Mouse (Mus musculus): ENCODE measurements around the gene Olfr146. TPM values are rescaled to one million over a fixed set of nuclear protein-coding genes. Genes with fewer than 3 reads are reported as not detected.

Gene Olfr146
- polyA plus RNA-seq (2015; fragmentation: Nextera tagmentation; extraction: Ambion mirVana) = not detected in 2 replicates

GRCm38 (mm10) chr9:39023277-39023676, at the start of gene Olfr146:
Gene Olfr146, minus strand, starts transcription at chr9:39023377.
- TF ChIP-seq CTCF (IDR thresholded peaks at IDR 0.05; ENCODE audit: low read depth) (no peak), EP300 (optimal IDR thresholded peaks at IDR 0.05) (no peak)
- no peaks in the 10 kb centered on the region for H3K9me3 ChIP-seq (ENCODE audit: control insufficient read depth, low read length)
- H3K27me3 ChIP-seq (ENCODE audit: control insufficient read depth, insufficient read depth, low read length) = no peaks in the 10 kb centered on the region
- no peak for DNase-seq (ENCODE audit: low spot score)
- H3K4me3 ChIP-seq (ENCODE audit: low read depth, low read length) = no peak within 1 kb of the TSS
- no peak for ATAC-seq (ENCODE audit: low FRiP score, low TSS enrichment)
- no peaks in the 10 kb centered on the region for H3K36me3 ChIP-seq (ENCODE audit: control insufficient read depth, insufficient read depth, low read length)
- 74% methylated on average over 1 of the region's 1 CpGs for WGBS
- no peak within 1 kb of the TSS for H3K27ac ChIP-seq (replicated peaks)
- H3K9ac ChIP-seq (ENCODE audit: low read length) = no peak within 1 kb of the TSS
- no peak within 1 kb of the TSS for H3K4me2 ChIP-seq (replicated peaks; ENCODE audit: low read depth)
- H3K4me1 ChIP-seq (replicated peaks; ENCODE audit: control insufficient read depth, insufficient read depth) = no peaks in the 10 kb centered on the region

- Histone ChIP-seq H3K27ac (replicated peaks) (no peak within 1 kb of the TSS), H3K4me1 (replicated peaks; ENCODE audit: control insufficient read depth, insufficient read depth) (no peaks in the 10 kb centered on the region), H3K27me3 (ENCODE audit: control insufficient read depth, insufficient read depth, low read length) (no peaks in the 10 kb centered on the region), H3K9ac (ENCODE audit: low read length) (no peak within 1 kb of the TSS), H3K4me2 (replicated peaks; ENCODE audit: low read depth) (no peak within 1 kb of the TSS), H3K36me3 (ENCODE audit: control insufficient read depth, insufficient read depth, low read length) (no peaks in the 10 kb centered on the region), H3K9me3 (ENCODE audit: control insufficient read depth, low read length) (no peaks in the 10 kb centered on the region), H3K4me3 (ENCODE audit: low read depth, low read length) (no peak within 1 kb of the TSS)
- no peak for TF ChIP-seq EP300 (optimal IDR thresholded peaks at IDR 0.05)
- no peak for TF ChIP-seq CTCF (IDR thresholded peaks at IDR 0.05; ENCODE audit: low read depth)
- ATAC-seq (ENCODE audit: low FRiP score, low TSS enrichment) (no peak), DNase-seq (ENCODE audit: low spot score) (no peak)
- 83% methylated on average over 1 of the region's 1 CpGs for WGBS
Observed at GRCm38 (mm10) chr9:39064851-39065250, 41.7 kb upstream of the Olfr146 start, which contains the start of gene Olfr937. Gene Olfr937, minus strand, starts transcription at chr9:39064951.

- WGBS = 67% methylated on average over 2 of the region's 2 CpGs
- no peak within 1 kb of the TSS for H3K4me3 ChIP-seq (ENCODE audit: low read depth, low read length)
- H3K9me3 ChIP-seq (ENCODE audit: control insufficient read depth, low read length) = no peaks in the 10 kb centered on the region
- H3K27ac ChIP-seq (replicated peaks) = no peak within 1 kb of the TSS
- no peak within 1 kb of the TSS for H3K4me2 ChIP-seq (replicated peaks; ENCODE audit: low read depth)
- H3K27me3 ChIP-seq (ENCODE audit: control insufficient read depth, insufficient read depth, low read length) = no peaks in the 10 kb centered on the region
- no peak for TF ChIP-seq CTCF (IDR thresholded peaks at IDR 0.05; ENCODE audit: low read depth)
- TF ChIP-seq EP300 (optimal IDR thresholded peaks at IDR 0.05) = no peak
- ATAC-seq (ENCODE audit: low FRiP score, low TSS enrichment) (no peak), DNase-seq (ENCODE audit: low spot score) (no peak)
- H3K36me3 ChIP-seq (ENCODE audit: control insufficient read depth, insufficient read depth, low read length) = no peaks in the 10 kb centered on the region
- H3K9ac ChIP-seq (ENCODE audit: low read length) = no peak within 1 kb of the TSS
- H3K4me1 ChIP-seq (replicated peaks; ENCODE audit: control insufficient read depth, insufficient read depth) = no peaks in the 10 kb centered on the region
Observed at GRCm38 (mm10) chr9:38999583-38999982, 23.6 kb downstream of the Olfr146 start, which contains the start of gene Olfr935. Gene Olfr935, minus strand, starts transcription at chr9:38999683.

DNA sequence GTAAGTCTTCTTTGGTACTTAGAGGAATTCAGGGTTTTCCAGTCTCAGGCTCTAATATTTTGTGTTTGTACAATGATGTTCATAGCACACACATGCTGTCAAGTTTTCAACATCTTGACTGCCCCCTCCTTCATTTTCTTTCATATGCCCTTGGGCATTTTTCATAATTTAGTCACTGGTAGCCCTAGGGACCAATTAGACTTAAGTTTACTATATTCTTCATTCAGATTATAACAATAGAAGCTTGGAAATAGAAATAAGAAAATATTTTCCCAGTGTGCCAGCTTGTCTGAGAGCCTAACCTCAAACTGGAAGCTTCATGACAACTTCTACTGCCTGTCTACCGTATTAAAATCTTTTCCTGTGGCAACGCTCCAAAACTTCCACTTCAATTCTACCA, 35.0 kb downstream of the Olfr146 start, which contains the start of gene Olfr934:
TSS of gene Olfr934 (minus strand) at position 101 of the 400 bp plus-strand sequence.
- H3K4me1 ChIP-seq (replicated peaks; ENCODE audit: control insufficient read depth, insufficient read depth) = no peaks in the 10 kb centered on the region
- H3K36me3 ChIP-seq (ENCODE audit: control insufficient read depth, insufficient read depth, low read length) = no peaks in the 10 kb centered on the region
- H3K4me3 ChIP-seq (ENCODE audit: low read depth, low read length) = no peak within 1 kb of the TSS
- no peaks in the 10 kb centered on the region for H3K9me3 ChIP-seq (ENCODE audit: control insufficient read depth, low read length)
- no peak for DNase-seq (ENCODE audit: low spot score)
- H3K9ac ChIP-seq (ENCODE audit: low read length) = no peak within 1 kb of the TSS
- no peak within 1 kb of the TSS for H3K4me2 ChIP-seq (replicated peaks; ENCODE audit: low read depth)
- H3K27ac ChIP-seq (replicated peaks) = no peak within 1 kb of the TSS
- no peak for ATAC-seq (ENCODE audit: low FRiP score, low TSS enrichment)
- no peak for TF ChIP-seq EP300 (optimal IDR thresholded peaks at IDR 0.05)
- TF ChIP-seq CTCF (IDR thresholded peaks at IDR 0.05; ENCODE audit: low read depth) = no peak
- WGBS = 86% methylated on average over 2 of the region's 2 CpGs
- no peaks in the 10 kb centered on the region for H3K27me3 ChIP-seq (ENCODE audit: control insufficient read depth, insufficient read depth, low read length)

DNA sequence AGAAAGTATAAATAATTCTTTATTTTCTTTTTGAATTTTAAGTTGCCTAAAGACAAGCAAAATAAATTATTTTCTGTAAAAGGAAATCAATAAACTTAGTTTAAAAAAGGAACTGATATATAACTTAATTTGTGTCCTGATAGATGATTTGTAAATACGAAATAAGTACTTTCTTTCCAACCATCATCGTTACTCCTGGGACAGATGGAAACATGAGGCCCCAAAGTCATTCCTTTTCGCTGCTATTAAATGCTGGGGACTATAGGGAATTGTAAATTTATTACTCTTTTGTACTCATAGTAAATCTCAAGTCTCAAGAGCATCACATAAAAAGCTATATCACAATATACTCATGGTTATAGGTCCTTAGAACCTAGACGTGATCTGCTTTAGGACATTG, 51.2 kb downstream of the Olfr146 start, which contains the start of gene Olfr933:
TSS of gene Olfr933 (plus strand) at position 301 of the 400 bp plus-strand sequence.
- Histone ChIP-seq H3K4me1 (replicated peaks; ENCODE audit: control insufficient read depth, insufficient read depth) (no peaks in the 10 kb centered on the region), H3K9me3 (ENCODE audit: control insufficient read depth, low read length) (no peaks in the 10 kb centered on the region), H3K36me3 (ENCODE audit: control insufficient read depth, insufficient read depth, low read length) (no peaks in the 10 kb centered on the region), H3K27ac (replicated peaks) (no peak within 1 kb of the TSS), H3K4me3 (ENCODE audit: low read depth, low read length) (no peak within 1 kb of the TSS), H3K27me3 (ENCODE audit: control insufficient read depth, insufficient read depth, low read length) (no peaks in the 10 kb centered on the region), H3K4me2 (replicated peaks; ENCODE audit: low read depth) (no peak within 1 kb of the TSS), H3K9ac (ENCODE audit: low read length) (no peak within 1 kb of the TSS)
- ATAC-seq (ENCODE audit: low FRiP score, low TSS enrichment) (no peak), DNase-seq (ENCODE audit: low spot score) (no peak)
- WGBS = 77% methylated on average over 4 of the region's 4 CpGs
- TF ChIP-seq EP300 (optimal IDR thresholded peaks at IDR 0.05) = no peak
- TF ChIP-seq CTCF (IDR thresholded peaks at IDR 0.05; ENCODE audit: low read depth) = no peak

Small RNAs within 50 kb of the gene (microRNA-seq; reads per million reads assigned to microRNA genes)
- not detected for gene Gm25529

Other genes starting within 250 kb of the Olfr146 start
- not detected in 2 replicates for gene Olfr922, start 208.8 kb downstream of the Olfr146 start, polyA plus RNA-seq (2015; fragmentation: Nextera tagmentation; extraction: Ambion mirVana)
- not detected in 2 replicates for gene Olfr923, start 196.8 kb downstream of the Olfr146 start, polyA plus RNA-seq (2015; fragmentation: Nextera tagmentation; extraction: Ambion mirVana)
- not detected in 2 replicates for gene Olfr924, start 178.9 kb downstream of the Olfr146 start, polyA plus RNA-seq (2015; fragmentation: Nextera tagmentation; extraction: Ambion mirVana)
- gene Olfr26, start 168.3 kb downstream of the Olfr146 start, polyA plus RNA-seq (2015; fragmentation: Nextera tagmentation; extraction: Ambion mirVana) = not detected in 2 replicates
- gene Olfr926, start 146.3 kb downstream of the Olfr146 start, polyA plus RNA-seq (2015; fragmentation: Nextera tagmentation; extraction: Ambion mirVana) = not detected in 2 replicates
- gene Olfr930, start 93.6 kb downstream of the Olfr146 start, polyA plus RNA-seq (2015; fragmentation: Nextera tagmentation; extraction: Ambion mirVana) = not detected in 2 replicates
- gene Olfr933, start 51.1 kb downstream of the Olfr146 start, polyA plus RNA-seq (2015; fragmentation: Nextera tagmentation; extraction: Ambion mirVana) = not detected in 2 replicates
- gene Olfr934, start 35.1 kb downstream of the Olfr146 start, polyA plus RNA-seq (2015; fragmentation: Nextera tagmentation; extraction: Ambion mirVana) = not detected in 2 replicates
- gene Olfr935, start 23.7 kb downstream of the Olfr146 start, polyA plus RNA-seq (2015; fragmentation: Nextera tagmentation; extraction: Ambion mirVana) = not detected in 2 replicates
- gene Olfr937, start 41.6 kb upstream of the Olfr146 start, polyA plus RNA-seq (2015; fragmentation: Nextera tagmentation; extraction: Ambion mirVana) = not detected in 2 replicates
- not detected in 2 replicates for gene Olfr938, start 55.5 kb upstream of the Olfr146 start, polyA plus RNA-seq (2015; fragmentation: Nextera tagmentation; extraction: Ambion mirVana)
- not detected in 2 replicates for gene Olfr27, start 104.8 kb upstream of the Olfr146 start, polyA plus RNA-seq (2015; fragmentation: Nextera tagmentation; extraction: Ambion mirVana)
- 0.01 TPM in 1 of 2 replicates, not detected in the other for gene Olfr943, start 142.9 kb upstream of the Olfr146 start, polyA plus RNA-seq (2015; fragmentation: Nextera tagmentation; extraction: Ambion mirVana)
- not detected in 2 replicates for gene Olfr944, start 178.5 kb upstream of the Olfr146 start, polyA plus RNA-seq (2015; fragmentation: Nextera tagmentation; extraction: Ambion mirVana)
- not detected in 2 replicates for gene Olfr1537, start 226.6 kb upstream of the Olfr146 start, polyA plus RNA-seq (2015; fragmentation: Nextera tagmentation; extraction: Ambion mirVana)

All from stomach, postnatal 0 days (tissue).